Mouse (Mus musculus) lung, postnatal 0 days (tissue): Measurements from ENCODE around the gene Mtmr14. TPM values are rescaled to one million over a fixed set of nuclear protein-coding genes. Genes with fewer than 3 reads are reported as not detected.

Source experiments
- ATAC-seq: fragments of 200-750 bp; cut with Nextera tagmentation; 2 replicates; pipeline ENCODE4 v1.8.0; 2017; ENCODE audit warnings: moderate library complexity
- DNase-seq: peaks from one replicate; pipeline ENCODE4 v3.0.0-alpha.2; 2016; ENCODE audit warnings: low spot score
- H3K27ac ChIP-seq: fragments of 300-500 bp; sonication (generic); 2 replicates; pipeline ENCODE4 v1.5.1; 2014; ENCODE audit warnings: antibody characterized with exemption, mild to moderate bottlenecking, low read length, mixed read lengths
- H3K27me3 ChIP-seq: fragments of 300-500 bp; sonication (generic); replicated peaks from 2 replicates; pipeline ENCODE4 v1.6.1; 2014; ENCODE audit warnings: low read length, mixed read lengths; ENCODE audit not compliant: insufficient read depth
- H3K36me3 ChIP-seq: fragments of 300-500 bp; sonication (generic); 2 replicates; pipeline ENCODE4 v1.6.1; 2014; ENCODE audit warnings: low read length, mixed read lengths; ENCODE audit not compliant: insufficient read depth
- H3K4me1 ChIP-seq: fragments of 300-500 bp; sonication (generic); 2 replicates; pipeline ENCODE4 v1.6.1; 2014; ENCODE audit warnings: antibody characterized with exemption, low read depth, low read length, mixed read lengths; ENCODE audit not compliant: insufficient read depth
- H3K4me2 ChIP-seq: fragments of 300-500 bp; sonication (generic); replicated peaks from 2 replicates; pipeline ENCODE4 v1.6.1; 2014; ENCODE audit warnings: low read depth, mild to moderate bottlenecking, low read length, moderate library complexity, mixed read lengths
- H3K4me3 ChIP-seq: fragments of 300-500 bp; sonication (generic); 2 replicates; pipeline ENCODE4 v1.5.1; 2014; ENCODE audit warnings: low read depth, low read length
- H3K9ac ChIP-seq: fragments of 300-500 bp; sonication (generic); replicated peaks from 2 replicates; pipeline ENCODE4 v1.6.1; 2014; ENCODE audit warnings: low read depth, mild to moderate bottlenecking
- H3K9me3 ChIP-seq: fragments of 300-500 bp; sonication (generic); 2 replicates; pipeline ENCODE4 v1.6.1; 2016; ENCODE audit warnings: low read length, mixed read lengths
- CTCF ChIP-seq: IDR thresholded peaks from 2 replicates; pipeline ENCODE4 v1.5.1; 2016; ENCODE audit warnings: antibody characterized with exemption, mild to moderate bottlenecking
- EP300 ChIP-seq: IDR thresholded peaks from 2 replicates; pipeline ENCODE4 v1.6.1; 2016; ENCODE audit warnings: antibody characterized with exemption, mild to moderate bottlenecking, control low read depth
- WGBS: fragments of 180-500 bp; shearing (Covaris S2); extraction: QIAGEN DNeasy Blood & Tissue Kit; methylation state at CpG from one replicate; pipeline ENCODE4 v1.1.7; 2014; 5-methylcytosine and 5-hydroxymethylcytosine counted together
- polyA plus RNA-seq: library from polyadenylated mRNA; unstranded; fragments of >200 nt; fragmentation: Nextera tagmentation; extraction: Ambion mirVana; gene quantifications from 2 replicates; pipeline ENCODE4 v1.2.1, GENCODE M21; 2015

Gene Mtmr14
- polyA plus RNA-seq, 1 experiment from 2014 or later, result 27.4 TPM

- ATAC-seq (no peak), DNase-seq (peak; percentile 56)
- no peaks in the 10 kb centered on the region for H3K9me3 ChIP-seq
- H3K27me3 ChIP-seq, result no peaks in the 10 kb centered on the region
- H3K4me2 ChIP-seq, result no peak overlapping the region
- no peak overlapping the region for H3K4me3 ChIP-seq
- peaks cover 5% of the 10 kb centered on the region; the same call in 1 of the 2 replicates for H3K36me3 ChIP-seq
- 34% methylated on average over 2 of the region's 2 CpGs for WGBS
- H3K4me1 ChIP-seq, result 0 out of 2 replicates have a peak, but pooled peaks cover 5% of the 10 kb centered on the region
- H3K9ac ChIP-seq, result no peak overlapping the region
- no peak overlapping the region for H3K27ac ChIP-seq
- TF ChIP-seq EP300 (no peak), CTCF (0 out of 2 replicates have a peak, but pooled peaks have one; percentile 1)
Observed at GRCm38 (mm10) chr6:113330547-113330946, 92.9 kb downstream of the Mtmr14 start.

Other genes with a start within 250 kb of the Mtmr14 start
- 24.0 and 25.3 TPM in 2 replicates for gene Thumpd3, start 191.6 kb upstream of the Mtmr14 start, polyA plus RNA-seq
- gene Setd5, start 160.5 kb upstream of the Mtmr14 start, polyA plus RNA-seq, result 44.2 and 44.9 TPM in 2 replicates
- 0.25 and 0.39 TPM in 2 replicates for gene Lhfpl4, start 42.5 kb upstream of the Mtmr14 start, polyA plus RNA-seq
- not detected in 2 replicates for gene Cpne9, start 44.5 kb downstream of the Mtmr14 start, polyA plus RNA-seq
- 8.2 and 9.2 TPM in 2 replicates for gene Brpf1, start 69.3 kb downstream of the Mtmr14 start, polyA plus RNA-seq
- 11.7 and 12.4 TPM in 2 replicates for gene Ogg1, start 89.1 kb downstream of the Mtmr14 start, polyA plus RNA-seq
- gene Camk1, start 106.1 kb downstream of the Mtmr14 start, polyA plus RNA-seq, result 110 and 129 TPM in 2 replicates
- gene Tada3, start 140.0 kb downstream of the Mtmr14 start, polyA plus RNA-seq, result 33.2 and 36.7 TPM in 2 replicates
- 349 and 358 TPM in 2 replicates for gene Arpc4, start 140.3 kb downstream of the Mtmr14 start, polyA plus RNA-seq
- 11.5 and 12.4 TPM in 2 replicates for gene Ttll3, start 151.4 kb downstream of the Mtmr14 start, polyA plus RNA-seq
- 11.4 and 12.3 TPM in 2 replicates for gene Rpusd3, start 181.5 kb downstream of the Mtmr14 start, polyA plus RNA-seq
- 1.1 and 1.3 TPM in 2 replicates for gene Cidec, start 197.9 kb downstream of the Mtmr14 start, polyA plus RNA-seq
- gene Jagn1, start 204.7 kb downstream of the Mtmr14 start, polyA plus RNA-seq, result 57.8 and 60.1 TPM in 2 replicates
- 16.2 and 19.4 TPM in 2 replicates for gene Il17re, start 220.6 kb downstream of the Mtmr14 start, polyA plus RNA-seq
- gene Il17rc, start 233.6 kb downstream of the Mtmr14 start, polyA plus RNA-seq, result 30.1 and 31.1 TPM in 2 replicates
- gene Creld1, start 245.5 kb downstream of the Mtmr14 start, polyA plus RNA-seq, result 25.5 and 27.2 TPM in 2 replicates